Mouse (Mus musculus): Measurements from ENCODE around the gene Areg. TPM values are rescaled to one million over a fixed set of nuclear protein-coding genes. Genes with fewer than 3 reads are reported as not detected.

Areg gene
- polyA plus RNA-seq, 1 experiment = 21.9 TPM

DNA sequence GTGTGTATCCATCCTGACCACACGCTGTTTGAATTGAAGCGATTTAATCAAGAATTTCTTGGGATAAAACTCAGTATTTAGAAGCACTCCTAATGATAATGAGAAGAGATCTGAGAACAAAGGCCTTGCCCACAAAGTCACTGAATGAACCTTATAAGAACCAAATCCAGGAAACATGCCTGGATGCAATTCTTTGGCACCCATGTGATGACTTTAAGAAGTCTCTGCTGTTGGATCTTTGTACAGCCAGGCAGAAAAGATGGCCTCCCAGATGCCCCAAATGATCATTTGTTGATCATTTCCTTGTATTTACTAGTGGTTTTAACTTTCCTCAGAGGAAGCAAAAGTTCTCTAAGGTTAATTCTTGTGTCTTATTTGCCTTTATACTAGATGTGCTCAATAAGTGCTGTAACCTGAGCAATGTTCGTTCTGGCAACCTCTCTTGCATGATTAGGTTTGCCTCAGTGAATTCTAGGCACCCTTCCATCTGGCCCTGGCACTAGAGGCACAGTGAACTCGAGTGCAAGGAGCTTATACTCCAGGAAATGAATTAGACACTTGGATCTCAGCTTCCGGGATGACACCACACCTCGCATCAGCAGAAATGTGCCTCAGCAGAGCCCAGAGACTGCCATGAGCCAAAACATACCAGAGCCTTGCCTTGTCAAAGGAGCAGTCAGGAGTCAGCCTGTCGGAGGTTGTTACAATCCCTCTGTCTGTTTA, 35.3 kb upstream of the Areg start:
- H3K4me3 ChIP-seq = no peak overlapping the region
- TF ChIP-seq CEBPB (IDR thresholded peaks at IDR 0.05; ENCODE audit: insufficient read depth, poor library complexity, severe bottlenecking) (no peak), MYOD1 (IDR thresholded peaks at IDR 0.05; ENCODE audit: control insufficient read depth in 1 of 3, insufficient read length in 2 of 3, low read depth in 2 of 3) (no peak), MAX (IDR thresholded peaks at IDR 0.05; ENCODE audit: low read depth) (no peak), POLR2A (IDR thresholded peaks at IDR 0.05; ENCODE audit: insufficient read length, low read depth) (no peak), POLR2AphosphoS2 (IDR thresholded peaks at IDR 0.05; ENCODE audit: insufficient read length, low read depth) (no peak)

DNA sequence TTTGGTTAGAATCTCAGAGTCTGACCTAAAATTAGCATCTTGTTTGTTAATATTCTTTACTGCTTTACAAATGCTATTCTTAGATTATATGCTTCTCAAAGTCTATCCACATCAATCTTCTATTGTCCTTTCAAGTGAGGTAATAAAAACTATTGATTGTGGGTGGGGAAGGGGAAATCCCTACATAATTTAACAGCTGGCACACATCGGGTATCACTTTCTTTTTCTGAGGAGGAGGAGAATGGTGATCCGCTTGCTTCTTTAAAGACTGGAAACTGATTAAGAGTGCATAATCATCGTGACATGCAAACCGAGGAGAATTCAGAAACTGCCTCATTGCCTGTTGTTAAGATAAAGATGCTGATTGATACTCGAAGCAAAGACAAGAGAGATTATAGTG, 33.2 kb upstream of the Areg start:
- TF ChIP-seq USF1 (IDR thresholded peaks at IDR 0.05; ENCODE audit: low read depth) (no peak), CEBPB (IDR thresholded peaks at IDR 0.05; ENCODE audit: insufficient read depth, poor library complexity, severe bottlenecking) (no peak), E2F4 (IDR thresholded peaks at IDR 0.05; ENCODE audit: insufficient read depth) (no peak), POLR2A (IDR thresholded peaks at IDR 0.05; ENCODE audit: insufficient read length, low read depth) (no peak), TCF3 (IDR thresholded peaks at IDR 0.05; ENCODE audit: insufficient read length, low read depth) (no peak), SRF (IDR thresholded peaks at IDR 0.05; ENCODE audit: control insufficient read depth, insufficient read length, low read depth) (no peak), MYOD1 (IDR thresholded peaks at IDR 0.05; ENCODE audit: control insufficient read depth in 1 of 3, insufficient read length in 2 of 3, low read depth in 2 of 3) (no peak), TCF12 (IDR thresholded peaks at IDR 0.05; ENCODE audit: insufficient read depth, poor library complexity, severe bottlenecking) (no peak), POLR2AphosphoS2 (IDR thresholded peaks at IDR 0.05; ENCODE audit: insufficient read length, low read depth) (no peak), MYOG (IDR thresholded peaks at IDR 0.05; ENCODE audit: control insufficient read depth in 1 of 3, insufficient read depth in 1 of 3, insufficient read length in 2 of 3, low read depth in 2 of 3) (no peak), REST (IDR thresholded peaks at IDR 0.05; ENCODE audit: insufficient read depth, insufficient read length) (no peak), MAX (IDR thresholded peaks at IDR 0.05; ENCODE audit: low read depth) (no peak)
- H3K36me3 ChIP-seq (ENCODE audit: control insufficient read depth, insufficient read depth) = no peaks in the 10 kb centered on the region
- H3ac ChIP-seq (ENCODE audit: control insufficient read depth, insufficient read length) = no peak overlapping the region
- H3K4me2 ChIP-seq (ENCODE audit: low read depth) = no peak overlapping the region
- H3K79me2 ChIP-seq (ENCODE audit: control insufficient read depth, insufficient read depth) = no peaks in the 10 kb centered on the region
- no peaks in the 10 kb centered on the region for H3K27me3 ChIP-seq (ENCODE audit: control insufficient read depth, insufficient read depth, insufficient read length)
- no peak overlapping the region for H3K4me3 ChIP-seq

More for the DNA sequence above, 35.3 kb upstream of the Areg start:
- H3K79me2 ChIP-seq (ENCODE audit: control insufficient read depth, insufficient read depth) = no peaks in the 10 kb centered on the region
- no peaks in the 10 kb centered on the region for H3K36me3 ChIP-seq (ENCODE audit: control insufficient read depth, insufficient read depth)
- H3K4me2 ChIP-seq (ENCODE audit: low read depth) = no peak overlapping the region
- H3ac ChIP-seq (ENCODE audit: control insufficient read depth, insufficient read length) = no peak overlapping the region
- H3K27me3 ChIP-seq (ENCODE audit: control insufficient read depth, insufficient read depth, insufficient read length) = no peaks in the 10 kb centered on the region

DNA sequence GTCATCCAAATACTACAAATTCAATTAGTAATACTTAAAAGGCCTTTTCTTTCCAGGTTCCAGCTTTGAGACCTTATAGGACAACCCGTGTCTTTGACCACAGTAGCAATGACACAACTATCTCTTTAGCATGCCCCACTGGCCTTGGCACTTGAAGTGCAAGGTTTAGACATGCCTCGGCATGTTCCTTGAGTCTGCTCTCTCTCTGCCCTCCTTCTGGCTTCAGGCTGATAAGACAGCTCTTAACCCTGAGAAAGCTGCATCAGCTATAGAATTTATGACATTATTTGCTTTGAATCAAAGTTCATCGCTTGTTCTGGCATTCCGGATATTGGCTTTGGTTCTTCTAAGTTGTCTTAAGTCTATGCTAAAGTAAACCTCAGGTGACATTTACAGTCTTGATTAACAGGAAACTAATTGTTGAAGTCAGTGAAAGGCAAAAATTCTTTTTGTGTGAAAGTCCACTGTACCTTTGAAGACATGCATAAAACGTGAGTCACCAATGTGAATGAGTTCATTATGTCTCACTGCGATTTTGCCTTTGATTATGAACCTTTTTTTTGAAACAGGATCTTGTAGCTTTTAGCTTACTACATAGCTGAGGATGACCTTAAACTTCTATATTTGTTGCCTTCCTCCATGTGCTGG, 29.3 kb upstream of the Areg start:
- no peaks in the 10 kb centered on the region for H3K27me3 ChIP-seq (ENCODE audit: control insufficient read depth, insufficient read depth, insufficient read length)

GRCm38 (mm10) chr5:91111019-91111418, 28.4 kb upstream of the Areg start:
- H3K79me2 ChIP-seq (ENCODE audit: control insufficient read depth, insufficient read depth) = no peaks in the 10 kb centered on the region
- H3K36me3 ChIP-seq (ENCODE audit: control insufficient read depth, insufficient read depth) = no peaks in the 10 kb centered on the region
- TF ChIP-seq POLR2AphosphoS2 (IDR thresholded peaks at IDR 0.05; ENCODE audit: insufficient read length, low read depth) (no peak), E2F4 (IDR thresholded peaks at IDR 0.05; ENCODE audit: insufficient read depth) (no peak), REST (IDR thresholded peaks at IDR 0.05; ENCODE audit: insufficient read depth, insufficient read length) (no peak), MYOG (IDR thresholded peaks at IDR 0.05; ENCODE audit: control insufficient read depth in 1 of 3, insufficient read depth in 1 of 3, insufficient read length in 2 of 3, low read depth in 2 of 3) (no peak), TCF12 (IDR thresholded peaks at IDR 0.05; ENCODE audit: insufficient read depth, poor library complexity, severe bottlenecking) (no peak)
- H3ac ChIP-seq (ENCODE audit: control insufficient read depth, insufficient read length) = no peak overlapping the region
- H3K4me3 ChIP-seq = no peak overlapping the region
- peak overlapping the region; percentile 74 for H3K4me2 ChIP-seq (ENCODE audit: low read depth)
- H3K27me3 ChIP-seq (ENCODE audit: control insufficient read depth, insufficient read depth, insufficient read length) = no peaks in the 10 kb centered on the region

More for the DNA sequence above, 29.3 kb upstream of the Areg start:
- H3K36me3 ChIP-seq (ENCODE audit: control insufficient read depth, insufficient read depth) = no peaks in the 10 kb centered on the region
- no peak overlapping the region for H3K4me3 ChIP-seq
- TF ChIP-seq POLR2A (IDR thresholded peaks at IDR 0.05; ENCODE audit: insufficient read length, low read depth) = no peak
- no peak for TF ChIP-seq CEBPB (IDR thresholded peaks at IDR 0.05; ENCODE audit: insufficient read depth, poor library complexity, severe bottlenecking)
- no peak for TF ChIP-seq E2F4 (IDR thresholded peaks at IDR 0.05; ENCODE audit: insufficient read depth)
- TF ChIP-seq POLR2AphosphoS2 (IDR thresholded peaks at IDR 0.05; ENCODE audit: insufficient read length, low read depth) = no peak
- no peak for TF ChIP-seq MYOD1 (IDR thresholded peaks at IDR 0.05; ENCODE audit: control insufficient read depth in 1 of 3, insufficient read length in 2 of 3, low read depth in 2 of 3)
- TF ChIP-seq USF1 (IDR thresholded peaks at IDR 0.05; ENCODE audit: low read depth) = no peak
- no peak for TF ChIP-seq MAX (IDR thresholded peaks at IDR 0.05; ENCODE audit: low read depth)
- no peak for TF ChIP-seq MYOG (IDR thresholded peaks at IDR 0.05; ENCODE audit: control insufficient read depth in 1 of 3, insufficient read depth in 1 of 3, insufficient read length in 2 of 3, low read depth in 2 of 3)
- TF ChIP-seq SRF (IDR thresholded peaks at IDR 0.05; ENCODE audit: control insufficient read depth, insufficient read length, low read depth) = no peak
- TF ChIP-seq TCF12 (IDR thresholded peaks at IDR 0.05; ENCODE audit: insufficient read depth, poor library complexity, severe bottlenecking) = no peak
- no peak for TF ChIP-seq TCF3 (IDR thresholded peaks at IDR 0.05; ENCODE audit: insufficient read length, low read depth)
- no peak for TF ChIP-seq REST (IDR thresholded peaks at IDR 0.05; ENCODE audit: insufficient read depth, insufficient read length)
- peak overlapping the region; percentile 74 for H3K4me2 ChIP-seq (ENCODE audit: low read depth)
- H3ac ChIP-seq (ENCODE audit: control insufficient read depth, insufficient read length) = no peak overlapping the region
- no peaks in the 10 kb centered on the region for H3K79me2 ChIP-seq (ENCODE audit: control insufficient read depth, insufficient read depth)

Data from myocyte (in vitro differentiated cells).